Mouse (Mus musculus) left cerebral cortex, adult 8-10 months (tissue): ENCODE results near the gene Sap30l. TPM values are rescaled to one million over a fixed set of nuclear protein-coding genes. Genes with fewer than 3 reads are reported as not detected.

ENCODE experiments used
- total RNA-seq, 4 experiments: library from RNA; stranded (reverse); gene quantifications; 2 replicates each; pipeline ENCODE4 v1.2.4; 2022

Sap30l gene
- total RNA-seq, 4 experiments from 2014 or later, result 46.3 to 50.7 (median 49.6) TPM

Other genes starting within 250 kb of the Sap30l start
- gene Galnt10, start 156.2 kb upstream of the Sap30l start, total RNA-seq, result 1 to 10 TPM; 7.2 to 9.4 (median 8.6) TPM
- not detected for gene Hand1, start 31.2 kb downstream of the Sap30l start, total RNA-seq
- 10 to 100 TPM; 84.6 to 88.6 (median 86.9) TPM for gene Larp1, start 207.4 kb downstream of the Sap30l start, total RNA-seq